Mouse (Mus musculus) cerebellum, adult 9-11 months (tissue): ENCODE measurements at regions not wholly inside any gene's neighbourhood (a gene's known extent, or its start where the extent isn't known, plus 50 kb on each side); places are given as distances from the start of the nearest gene placed in this dataset.

Source experiments
- DNase-seq: peaks from one replicate; pipeline ENCODE4 v3.0.0; 2022

DNA sequence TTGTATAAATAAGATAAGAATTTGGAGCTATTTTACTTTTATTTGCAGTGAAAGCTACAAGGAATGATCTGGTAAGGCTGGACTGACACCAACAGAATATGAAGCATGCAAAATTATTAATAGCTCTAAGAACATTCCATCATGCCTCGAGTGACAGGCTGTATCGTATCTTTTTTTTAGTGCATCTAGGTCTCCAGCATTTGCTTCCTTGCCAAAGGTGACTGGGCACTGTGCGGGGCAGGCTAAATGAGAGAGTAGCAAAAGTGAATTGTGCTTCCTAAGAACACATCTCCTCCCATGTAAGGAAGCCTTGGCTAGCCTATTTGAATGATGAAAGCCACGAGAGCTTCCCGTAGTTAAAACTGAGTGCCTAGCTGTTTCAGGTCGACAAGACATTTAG, 261.5 kb upstream of the Ndst3 start:
- DNase-seq, result no peak

DNA sequence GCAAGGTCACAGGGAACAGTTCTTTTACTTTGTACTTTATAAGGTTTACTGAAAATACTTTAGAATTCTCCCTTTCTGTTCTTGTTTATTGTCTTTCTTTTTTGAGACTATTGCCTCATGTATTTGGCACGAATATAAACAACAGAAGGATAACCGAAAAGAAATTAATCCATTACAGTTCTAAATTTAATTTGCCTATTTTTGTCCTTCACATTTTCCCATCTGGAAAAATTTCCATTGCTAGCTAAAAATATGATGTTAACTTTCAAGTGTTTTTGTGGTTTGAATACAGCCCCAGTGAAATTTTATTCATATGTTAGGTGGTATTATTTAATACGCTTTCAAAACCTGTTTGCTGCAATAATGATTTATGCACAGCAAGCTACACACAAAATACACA, 276.7 kb upstream of the Ndst3 start:
- DNase-seq, result no peak

DNA sequence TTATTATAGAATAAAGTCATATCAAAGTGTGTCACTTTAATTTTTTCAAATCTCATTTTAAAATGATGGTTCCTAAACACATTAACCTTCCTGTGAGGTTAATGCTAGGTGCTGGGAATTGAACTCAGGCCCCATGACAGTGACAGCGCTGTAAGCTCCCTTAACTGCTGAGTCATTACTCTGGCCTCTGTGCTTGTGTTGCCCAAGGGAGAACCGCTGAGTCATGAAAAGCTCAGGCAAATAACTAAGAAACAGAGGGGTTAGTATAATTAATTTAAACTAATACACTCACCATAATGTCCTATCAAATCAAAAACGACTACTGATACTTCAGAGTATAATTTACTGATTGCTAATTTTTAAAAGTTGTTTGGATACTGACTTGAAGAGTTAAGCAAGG, 281.7 kb upstream of the Ndst3 start:
- DNase-seq, result no peak

GRCm38 (mm10) chr3:123973806-123974576, 283.3 kb upstream of the Ndst3 start:
- peak; percentile 98 for DNase-seq

- DNase-seq, result peak; percentile 59
These were observed 285.8 kb upstream of the Ndst3 start for GRCm38 (mm10) chr3:123976475-123976874.

DNA sequence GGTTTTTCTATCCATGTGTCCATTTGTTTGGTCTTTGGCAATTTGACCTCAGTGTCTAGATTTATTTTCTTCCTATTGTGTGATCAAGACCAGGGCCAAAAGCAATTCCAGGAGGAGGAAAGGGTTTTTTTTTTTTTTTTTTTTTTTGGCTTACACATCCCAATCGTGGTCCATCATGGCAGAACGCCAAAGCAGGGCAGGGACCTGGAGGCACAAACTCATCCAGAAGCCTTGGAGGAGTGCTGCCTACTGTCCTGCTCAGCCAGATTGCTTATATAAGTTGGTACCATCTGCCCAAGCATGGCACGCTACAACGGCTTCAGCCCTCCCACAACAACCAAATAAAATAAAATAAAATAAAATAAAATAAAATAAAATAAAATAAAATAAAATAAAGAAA, 286.5 kb upstream of the Ndst3 start:
- DNase-seq, result peak; percentile 78

DNA sequence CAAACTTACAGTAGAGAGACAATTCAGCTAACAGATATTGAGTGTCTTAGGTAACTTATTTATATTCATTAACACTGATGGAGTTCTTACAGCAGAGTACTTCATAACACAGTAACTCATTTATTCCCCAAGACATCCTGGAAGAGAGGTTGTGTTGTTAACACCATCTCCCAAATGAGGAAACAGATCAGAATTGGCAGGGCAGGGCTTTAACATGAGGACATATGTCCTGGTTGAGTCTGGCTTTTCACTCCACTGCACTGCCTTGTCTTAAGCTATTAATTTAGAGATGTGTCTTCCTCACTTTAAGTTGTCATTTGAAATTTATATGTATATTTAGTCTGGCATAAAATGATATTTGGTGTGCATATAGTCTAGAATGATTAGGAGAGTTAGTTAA, 292.4 kb upstream of the Ndst3 start:
- DNase-seq, result no peak

DNA sequence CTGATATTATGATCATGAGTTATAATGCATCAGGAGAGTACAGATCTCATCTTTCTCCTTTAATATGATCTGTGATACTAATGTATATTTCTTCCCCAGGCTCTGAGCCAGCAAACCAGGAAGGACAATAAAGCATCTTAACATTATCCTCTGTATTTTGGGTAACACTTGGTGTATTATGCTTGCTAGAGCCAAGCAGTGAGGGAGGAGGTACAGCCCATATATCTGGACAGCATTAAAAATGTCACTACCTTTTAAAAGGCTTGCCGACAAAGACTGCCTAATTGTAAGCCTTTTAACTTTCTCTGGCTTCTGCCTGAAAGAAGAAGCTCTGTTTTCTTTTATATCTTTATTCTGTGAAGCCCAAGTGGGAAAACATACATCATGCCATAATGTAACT, 292.9 kb upstream of the Ndst3 start:
- DNase-seq, result no peak

- DNase-seq, result no peak
These were observed 293.4 kb upstream of the Ndst3 start for GRCm38 (mm10) chr3:123984028-123984427.

DNA sequence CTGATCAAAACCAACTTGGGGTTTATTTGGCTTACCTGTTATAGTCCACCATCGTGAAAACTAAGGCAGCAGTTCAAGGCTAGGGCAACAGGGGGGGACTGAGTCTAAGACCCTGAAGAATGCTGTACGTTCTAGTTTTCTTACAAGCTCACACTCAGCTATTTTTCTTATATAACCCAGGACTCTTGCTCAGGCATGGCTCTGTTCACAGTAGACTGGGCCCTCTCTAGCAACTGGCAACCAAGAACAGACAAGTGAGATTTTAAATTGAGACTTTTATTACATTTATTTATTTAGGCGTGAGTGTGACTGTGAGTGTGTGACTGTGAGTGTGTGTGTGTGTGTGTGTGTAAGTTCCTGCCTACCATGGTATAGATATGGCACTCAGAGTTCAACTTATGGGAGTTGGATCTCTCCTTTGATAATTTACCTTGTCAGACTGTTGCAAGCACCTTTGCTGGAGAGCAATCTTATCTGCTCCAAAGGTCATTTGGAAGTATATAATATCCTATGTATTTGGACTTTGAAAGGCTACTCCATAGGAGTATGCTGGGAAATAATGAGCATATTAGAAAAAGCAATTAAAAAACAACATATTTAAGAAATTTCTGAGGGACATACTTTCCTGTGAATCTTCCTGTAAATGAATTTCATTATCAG, 309.4 kb upstream of the Ndst3 start:
- no peak for DNase-seq

DNA sequence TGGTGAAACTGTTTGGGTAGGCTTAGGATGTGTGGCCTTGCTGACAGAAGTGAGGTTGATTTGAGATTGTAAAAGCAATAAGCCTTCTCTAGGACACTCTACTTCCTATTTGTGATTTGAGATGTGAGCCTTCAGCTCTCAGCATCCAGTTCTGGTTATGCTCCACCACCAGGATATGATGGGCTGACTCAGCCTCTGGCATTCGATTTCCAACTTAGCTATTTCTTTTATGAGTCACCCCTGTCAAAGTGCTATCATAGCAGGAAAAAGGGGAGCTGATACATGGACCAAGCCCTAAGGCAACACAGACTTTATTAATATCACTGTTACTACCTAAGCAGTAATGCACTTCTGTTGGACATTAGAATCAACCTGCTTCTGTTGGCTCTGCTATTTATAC, 310.2 kb upstream of the Ndst3 start:
- no peak for DNase-seq

DNA sequence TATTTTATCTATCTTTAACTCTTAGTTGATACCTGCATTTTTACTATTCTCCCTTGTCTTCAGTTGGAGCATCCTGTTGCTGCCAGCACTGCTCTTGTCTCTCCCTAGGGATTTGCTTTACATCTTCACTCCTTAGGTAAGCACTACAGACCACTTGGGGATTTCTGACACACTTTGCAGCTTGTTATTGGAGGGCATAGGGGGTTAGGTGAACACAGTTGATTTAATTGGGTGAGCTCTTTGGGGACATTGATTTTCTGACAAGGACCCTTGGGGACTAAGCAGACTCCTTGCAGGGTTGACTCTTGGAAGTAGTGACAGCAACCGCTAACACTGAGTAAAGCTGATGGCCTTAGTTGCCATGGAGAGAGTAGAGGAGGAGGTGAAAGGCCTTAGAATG, 309.0 kb upstream of the Tram1l1 start:
- DNase-seq, result no peak

- no peak for DNase-seq
These were observed 302.0 kb upstream of the Tram1l1 start for GRCm38 (mm10) chr3:124018618-124019017.

DNA sequence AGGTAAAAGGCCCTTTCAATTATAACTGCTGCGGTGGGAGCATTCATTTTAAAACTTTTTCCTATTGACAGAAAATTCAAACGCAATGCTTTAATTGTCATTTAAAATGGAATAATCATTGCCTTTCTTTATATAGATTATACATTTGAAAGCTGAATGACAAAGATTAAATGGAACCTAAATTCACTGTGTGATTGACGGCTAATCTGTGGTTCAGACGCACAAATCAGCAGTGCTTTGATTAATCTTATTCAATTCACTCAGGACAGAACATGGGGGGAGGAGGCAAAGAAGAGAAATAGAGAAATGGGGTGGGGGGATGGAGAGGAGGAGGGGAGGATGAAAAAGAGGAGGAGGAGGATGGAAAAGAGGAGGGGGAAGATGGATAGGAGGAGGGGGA, 294.5 kb upstream of the Tram1l1 start:
- DNase-seq, result no peak

- DNase-seq, result no peak
These were observed 253.6 kb upstream of the Tram1l1 start for GRCm38 (mm10) chr3:124067061-124067460.

- no peak for DNase-seq
These were observed 253.1 kb upstream of the Tram1l1 start for GRCm38 (mm10) chr3:124067538-124067937.

DNA sequence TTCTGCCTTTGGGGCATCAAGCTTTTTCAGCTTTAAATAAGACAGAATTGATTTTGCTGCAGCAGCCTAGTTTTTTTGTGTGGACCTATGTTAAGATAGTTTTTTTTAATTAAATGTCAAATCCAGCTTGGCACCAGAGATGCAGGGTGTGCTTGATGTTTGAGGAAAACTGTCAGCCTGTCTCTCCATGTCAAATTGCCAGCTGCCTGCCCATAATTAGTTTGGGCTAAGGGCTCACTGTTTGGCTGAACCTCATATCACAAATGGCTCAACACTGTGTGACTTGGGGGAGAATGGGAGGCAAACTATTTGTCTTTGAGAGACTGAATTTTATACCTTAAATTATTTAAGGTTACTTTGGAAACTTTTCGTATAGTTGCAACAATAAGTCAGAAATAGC, 252.7 kb upstream of the Tram1l1 start:
- DNase-seq, result no peak

GRCm38 (mm10) chr3:124069182-124069581, 251.5 kb upstream of the Tram1l1 start:
- DNase-seq, result peak; percentile 42

DNA sequence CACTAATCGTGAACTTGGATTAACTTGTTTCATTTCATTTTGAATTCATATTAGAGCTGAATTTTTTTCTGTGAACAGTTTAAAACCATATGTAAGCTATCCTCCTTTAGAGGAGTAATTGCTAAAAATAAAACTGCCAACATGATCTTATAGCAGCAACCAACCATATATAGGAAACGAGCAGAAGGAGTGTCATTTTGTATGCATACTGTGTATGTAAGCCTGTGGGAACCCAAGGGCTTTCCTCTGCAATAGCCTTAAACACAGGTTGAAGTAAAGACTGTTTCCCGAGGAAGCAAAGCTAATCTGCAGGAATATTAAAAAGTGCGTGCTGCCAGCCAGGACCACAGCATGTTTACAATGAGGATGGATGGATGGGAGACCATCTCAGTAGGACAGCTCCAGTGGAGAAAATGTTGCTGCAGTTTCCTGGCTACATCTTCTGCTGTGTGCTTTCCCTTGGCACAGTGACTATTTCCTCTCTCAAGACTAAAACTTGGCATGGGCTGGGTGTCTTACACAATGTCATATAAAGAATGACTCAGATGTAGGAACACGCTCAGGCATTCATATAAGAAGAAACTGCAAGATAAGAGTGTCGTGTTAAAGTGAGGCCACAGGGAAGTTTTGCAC, 244.6 kb upstream of the Tram1l1 start:
- peak; percentile 28 for DNase-seq

DNA sequence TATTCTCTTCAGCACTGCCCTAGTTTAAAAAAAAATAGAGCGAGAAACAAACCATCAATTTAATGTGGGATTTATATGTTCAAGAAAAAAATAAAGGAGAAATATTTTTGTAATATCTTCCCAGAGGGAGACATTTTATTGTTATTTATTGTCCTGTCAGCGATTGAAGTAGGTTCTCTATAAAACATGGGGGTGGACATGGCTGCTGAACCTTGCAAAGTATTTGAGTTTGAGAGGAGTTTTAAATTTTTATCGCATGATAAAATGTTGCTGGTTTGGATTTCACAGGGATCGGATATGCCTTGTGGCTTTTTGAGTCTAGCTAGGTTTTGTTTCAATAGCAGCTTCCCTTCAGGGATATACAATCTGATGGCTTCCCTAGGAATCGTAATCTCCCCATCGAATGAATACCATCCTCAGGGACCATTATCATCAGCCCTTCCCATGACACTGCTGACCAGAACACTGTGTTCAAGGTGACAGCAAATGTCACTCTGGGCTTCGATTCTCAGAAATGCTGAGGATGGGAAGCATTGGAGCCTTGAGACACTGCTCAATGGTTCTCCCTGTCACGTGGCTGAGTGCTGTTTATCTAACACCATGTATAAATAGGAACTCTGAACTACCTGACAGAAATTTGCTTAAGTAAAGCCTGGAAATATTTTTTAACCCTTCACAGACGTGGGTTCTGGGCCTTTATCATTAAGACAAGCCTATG, 228.1 kb upstream of the Tram1l1 start:
- DNase-seq, result no peak

GRCm38 (mm10) chr3:124113995-124114394, 206.7 kb upstream of the Tram1l1 start:
- no peak for DNase-seq

- no peak for DNase-seq
These were observed 164.4 kb upstream of the Tram1l1 start for GRCm38 (mm10) chr3:124156255-124156654.

DNA sequence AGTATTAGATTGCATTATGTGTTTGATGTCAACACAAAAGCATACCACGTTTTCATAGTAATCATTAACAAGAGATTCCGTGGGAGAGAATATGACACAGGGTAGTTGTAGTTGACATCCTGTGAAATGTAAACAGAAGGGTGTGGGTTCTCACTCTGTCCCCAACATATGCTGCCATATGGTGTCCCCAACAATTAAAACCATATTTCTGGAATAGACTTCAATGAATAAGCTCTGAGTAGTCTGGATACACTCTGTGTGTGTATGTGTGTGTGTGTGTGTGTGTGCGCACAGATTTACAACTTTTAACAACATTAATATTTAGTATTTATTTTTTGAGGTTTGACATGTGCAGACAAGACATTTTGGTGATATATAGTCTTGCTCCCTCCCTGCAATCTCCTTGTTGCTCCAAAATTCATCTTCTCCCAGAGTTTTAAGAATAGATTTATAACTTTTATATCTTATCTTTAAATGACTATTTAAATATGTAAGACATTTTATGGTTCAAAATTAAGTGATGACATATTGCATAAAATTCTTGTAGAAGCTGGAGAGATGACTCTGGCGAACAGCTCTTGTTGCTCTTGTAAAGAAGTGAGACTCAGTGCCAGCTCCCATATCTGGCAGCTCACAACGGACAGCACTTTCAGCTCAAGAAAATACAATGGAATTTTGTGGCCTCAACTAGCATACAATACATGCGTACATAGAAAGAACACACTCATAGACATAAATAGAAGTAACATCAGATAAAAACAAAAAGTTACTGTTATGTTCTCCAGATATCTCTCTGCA, 162.6 kb upstream of the Tram1l1 start:
- DNase-seq, result peak; percentile 10
